Mouse (Mus musculus) liver, postnatal 0 days (tissue): Measurements from ENCODE around the gene Igfals.

Experiments used
- CTCF ChIP-seq: sonication (generic); IDR thresholded peaks from 2 replicates; pipeline ENCODE4 v1.5.1; 2016; ENCODE audit warnings: antibody characterized with exemption, low read depth
- EP300 ChIP-seq: IDR thresholded peaks from 2 replicates; pipeline ENCODE4 v1.6.1; 2016; ENCODE audit warnings: antibody characterized with exemption, low read depth, mild to moderate bottlenecking

- TF ChIP-seq EP300 (no peak), CTCF (no peak)
These were observed 2.1 kb downstream of the Igfals start for GRCm38 (mm10) chr17:24867914-24868313.
